Mouse (Mus musculus): Measurements from ENCODE around the gene Gm28043. TPM values are rescaled to one million over a fixed set of nuclear protein-coding genes. Genes with fewer than 3 reads are reported as not detected.
A peak's percentile ranks its signal among the peaks of the same experiment; 100 is the strongest.

The Gm28043 gene
- polyA plus RNA-seq, 1 experiment = 3.2 TPM

DNA sequence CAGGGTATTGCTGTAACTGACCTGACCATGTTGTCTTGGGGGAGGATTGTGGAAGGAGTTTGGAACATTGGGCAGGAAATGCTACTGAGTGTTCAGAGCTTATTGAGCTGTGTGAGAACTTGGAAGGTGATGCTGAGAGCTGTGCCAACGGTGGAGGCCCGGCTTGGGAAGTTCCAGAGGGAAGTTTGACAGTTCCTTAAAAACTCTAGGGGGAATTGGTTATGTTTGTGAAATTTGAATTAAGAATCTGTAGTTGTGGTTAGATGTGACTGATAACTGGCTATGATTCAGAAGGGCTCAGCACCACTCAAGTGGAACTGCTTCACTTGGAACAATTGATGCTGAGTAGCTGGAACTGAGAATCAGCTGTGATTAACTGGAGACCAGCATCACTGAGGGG lies 56.3 kb downstream of the Gm28043 start:
- Histone ChIP-seq H3K4me1 (ENCODE audit: control insufficient read depth, insufficient read depth, low read length) (peaks cover 28% of the 10 kb centered on the region), H3K27me3 (ENCODE audit: control insufficient read depth, insufficient read depth, low read length) (no peaks in the 10 kb centered on the region), H3K27ac (ENCODE audit: insufficient read depth, low read length) (0 out of 2 replicates have a peak overlapping the region, but pooled peaks have one; percentile 7), H3K4me3 (replicated peaks; ENCODE audit: insufficient read depth, low read depth, low read length) (no peak overlapping the region)
- TF ChIP-seq POLR2A (IDR thresholded peaks at IDR 0.05; ENCODE audit: borderline replicate concordance, insufficient read depth, low read length) (no peak), CTCF (IDR thresholded peaks at IDR 0.05; ENCODE audit: borderline replicate concordance, insufficient read depth, low read depth, low read length) (no peak)
- peak in 1 of 2 experiments; percentile 47 for DNase-seq
- WGBS = 10% methylated on average over 2 of the region's 2 CpGs

GRCm38 (mm10) chr17:29673325-29673724 lies 58.6 kb downstream of the Gm28043 start:
- no peak for TF ChIP-seq POLR2A (IDR thresholded peaks at IDR 0.05; ENCODE audit: borderline replicate concordance, insufficient read depth, low read length)
- no peak for TF ChIP-seq CTCF (IDR thresholded peaks at IDR 0.05; ENCODE audit: borderline replicate concordance, insufficient read depth, low read depth, low read length)
- H3K27ac ChIP-seq (ENCODE audit: insufficient read depth, low read length) = no peak overlapping the region
- no peak overlapping the region for H3K4me3 ChIP-seq (replicated peaks; ENCODE audit: insufficient read depth, low read depth, low read length)
- DNase-seq = no peak
- 97% methylated on average over 4 of the region's 4 CpGs for WGBS
- H3K27me3 ChIP-seq (ENCODE audit: control insufficient read depth, insufficient read depth, low read length) = no peaks in the 10 kb centered on the region
- peaks cover 24% of the 10 kb centered on the region for H3K4me1 ChIP-seq (ENCODE audit: control insufficient read depth, insufficient read depth, low read length)

- H3K27ac ChIP-seq (ENCODE audit: insufficient read depth, low read length) = no peak overlapping the region
- no peak for DNase-seq
- H3K4me1 ChIP-seq (ENCODE audit: control insufficient read depth, insufficient read depth, low read length) = peaks cover 37% of the 10 kb centered on the region
- H3K4me3 ChIP-seq (replicated peaks; ENCODE audit: insufficient read depth, low read depth, low read length) = no peak overlapping the region
- H3K27me3 ChIP-seq (ENCODE audit: control insufficient read depth, insufficient read depth, low read length) = no peaks in the 10 kb centered on the region
- TF ChIP-seq POLR2A (IDR thresholded peaks at IDR 0.05; ENCODE audit: borderline replicate concordance, insufficient read depth, low read length) (no peak), CTCF (IDR thresholded peaks at IDR 0.05; ENCODE audit: borderline replicate concordance, insufficient read depth, low read depth, low read length) (no peak)
- WGBS = 82% methylated on average over 8 of the region's 8 CpGs
Measured at GRCm38 (mm10) chr17:29678526-29678925, 63.9 kb downstream of the Gm28043 start.

DNA sequence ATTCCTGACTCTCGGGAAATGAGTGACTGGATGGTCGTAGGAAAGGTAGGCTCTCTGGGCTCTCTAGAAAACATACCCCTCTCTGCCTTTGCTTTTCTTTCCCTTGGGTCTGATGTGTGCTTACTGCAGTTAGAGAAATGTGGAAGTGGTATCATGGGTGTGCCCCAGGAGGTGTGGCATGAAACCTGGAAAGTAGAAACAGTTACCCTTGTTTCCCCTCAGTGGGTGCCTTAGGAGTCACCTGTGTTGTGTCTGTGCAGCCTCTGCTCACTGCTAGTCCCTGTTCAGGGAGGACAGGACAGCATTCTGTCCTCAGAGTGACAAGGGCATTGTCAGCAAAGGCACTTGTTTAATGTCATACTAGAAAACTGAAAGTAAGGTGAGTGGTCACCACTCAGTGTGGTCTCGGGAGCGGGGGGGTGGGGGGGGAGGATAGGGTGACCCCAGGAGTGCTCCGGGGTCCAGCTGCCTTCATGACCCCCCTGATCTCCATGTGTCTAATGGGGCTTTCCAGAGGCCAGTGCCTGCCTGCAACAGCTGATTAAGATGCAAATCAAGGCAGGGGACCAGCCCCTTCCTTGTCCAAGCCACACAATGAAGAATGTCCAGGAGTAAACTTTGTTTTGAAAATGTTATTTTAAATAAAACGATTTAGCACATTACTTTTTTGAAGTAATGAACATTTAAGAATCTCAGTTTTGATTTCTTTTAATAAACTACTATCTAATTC lies 64.5 kb downstream of the Gm28043 start:
- no peak overlapping the region for H3K27ac ChIP-seq (ENCODE audit: insufficient read depth, low read length)
- 48% methylated on average over 6 of the region's 6 CpGs for WGBS
- no peaks in the 10 kb centered on the region for H3K27me3 ChIP-seq (ENCODE audit: control insufficient read depth, insufficient read depth, low read length)
- TF ChIP-seq CTCF (IDR thresholded peaks at IDR 0.05; ENCODE audit: borderline replicate concordance, insufficient read depth, low read depth, low read length) (no peak), POLR2A (IDR thresholded peaks at IDR 0.05; ENCODE audit: borderline replicate concordance, insufficient read depth, low read length) (no peak)
- H3K4me1 ChIP-seq (ENCODE audit: control insufficient read depth, insufficient read depth, low read length) = peaks cover 37% of the 10 kb centered on the region
- no peak overlapping the region for H3K4me3 ChIP-seq (replicated peaks; ENCODE audit: insufficient read depth, low read depth, low read length)
- DNase-seq = no peak

DNA sequence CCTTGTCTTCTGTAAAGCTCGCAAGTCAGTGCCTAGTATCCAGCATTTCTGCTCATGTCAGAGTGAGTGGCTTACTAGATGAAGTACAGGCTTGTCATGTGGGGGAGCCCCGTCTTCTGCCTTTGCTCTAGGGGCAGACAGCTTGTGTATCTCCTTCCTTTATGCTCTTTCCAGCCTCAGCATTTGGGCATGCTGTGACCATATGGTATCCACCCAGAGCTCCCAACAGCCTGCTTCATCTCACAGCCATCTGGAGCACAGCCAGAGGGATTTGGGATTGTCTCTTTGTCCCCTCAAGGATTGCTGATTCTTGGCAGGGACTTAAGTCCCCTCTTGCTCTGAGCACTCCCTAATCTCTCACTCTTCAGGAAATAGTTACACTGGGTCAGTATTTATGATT lies 65.5 kb downstream of the Gm28043 start:
- DNase-seq = peak; percentile 96 to 99
- H3K27me3 ChIP-seq (ENCODE audit: control insufficient read depth, insufficient read depth, low read length) = no peaks in the 10 kb centered on the region
- TF ChIP-seq CTCF (IDR thresholded peaks at IDR 0.05; ENCODE audit: borderline replicate concordance, insufficient read depth, low read depth, low read length) (no peak), POLR2A (IDR thresholded peaks at IDR 0.05; ENCODE audit: borderline replicate concordance, insufficient read depth, low read length) (no peak)
- H3K4me1 ChIP-seq (ENCODE audit: control insufficient read depth, insufficient read depth, low read length) = peaks cover 37% of the 10 kb centered on the region
- H3K4me3 ChIP-seq (replicated peaks; ENCODE audit: insufficient read depth, low read depth, low read length) = no peak overlapping the region
- 7% methylated on average over 2 of the region's 2 CpGs for WGBS
- peak overlapping the region; percentile 49; the same call in 1 of the 2 replicates for H3K27ac ChIP-seq (ENCODE audit: insufficient read depth, low read length)

DNA sequence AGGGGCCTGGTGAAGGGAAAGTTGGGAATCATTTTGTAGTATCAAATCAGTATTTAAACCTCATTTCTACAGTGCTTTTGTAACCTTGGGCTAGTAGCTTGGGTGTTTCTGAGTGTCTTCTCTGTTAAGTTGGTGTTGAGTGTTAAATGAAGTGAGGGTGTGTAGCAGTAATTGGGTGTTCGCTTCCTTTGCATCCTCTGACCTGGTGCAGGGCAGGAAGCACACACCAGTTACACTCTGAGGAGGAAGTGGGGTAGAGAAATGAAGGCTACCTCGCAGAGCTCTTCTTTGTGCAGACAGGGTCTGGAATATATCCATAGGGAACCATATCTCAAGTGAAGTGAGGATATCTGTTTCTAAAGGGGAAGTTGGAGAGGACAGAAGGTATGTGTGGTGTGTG lies 66.2 kb downstream of the Gm28043 start:
- TF ChIP-seq CTCF (IDR thresholded peaks at IDR 0.05; ENCODE audit: borderline replicate concordance, insufficient read depth, low read depth, low read length) (no peak), POLR2A (IDR thresholded peaks at IDR 0.05; ENCODE audit: borderline replicate concordance, insufficient read depth, low read length) (no peak)
- peak overlapping the region; percentile 49; the same call in 1 of the 2 replicates for H3K27ac ChIP-seq (ENCODE audit: insufficient read depth, low read length)
- H3K27me3 ChIP-seq (ENCODE audit: control insufficient read depth, insufficient read depth, low read length) = no peaks in the 10 kb centered on the region
- H3K4me3 ChIP-seq (replicated peaks; ENCODE audit: insufficient read depth, low read depth, low read length) = no peak overlapping the region
- DNase-seq = no peak
- 91% methylated on average over 2 of the region's 2 CpGs for WGBS
- peaks cover 37% of the 10 kb centered on the region for H3K4me1 ChIP-seq (ENCODE audit: control insufficient read depth, insufficient read depth, low read length)

- Histone ChIP-seq H3K27me3 (ENCODE audit: control insufficient read depth, insufficient read depth, low read length) (no peaks in the 10 kb centered on the region), H3K4me1 (ENCODE audit: control insufficient read depth, insufficient read depth, low read length) (peaks cover 36% of the 10 kb centered on the region), H3K4me3 (replicated peaks; ENCODE audit: insufficient read depth, low read depth, low read length) (no peak overlapping the region), H3K27ac (ENCODE audit: insufficient read depth, low read length) (no peak overlapping the region)
- WGBS = 75% methylated on average over 9 of the region's 9 CpGs
- TF ChIP-seq CTCF (IDR thresholded peaks at IDR 0.05; ENCODE audit: borderline replicate concordance, insufficient read depth, low read depth, low read length) (no peak), POLR2A (IDR thresholded peaks at IDR 0.05; ENCODE audit: borderline replicate concordance, insufficient read depth, low read length) (no peak)
- DNase-seq = no peak
Measured at GRCm38 (mm10) chr17:29681669-29682068, 67.0 kb downstream of the Gm28043 start.

- DNase-seq = no peak
- Histone ChIP-seq H3K27me3 (ENCODE audit: control insufficient read depth, insufficient read depth, low read length) (no peaks in the 10 kb centered on the region), H3K4me3 (replicated peaks; ENCODE audit: insufficient read depth, low read depth, low read length) (no peak overlapping the region), H3K27ac (ENCODE audit: insufficient read depth, low read length) (no peak overlapping the region), H3K4me1 (ENCODE audit: control insufficient read depth, insufficient read depth, low read length) (peaks cover 33% of the 10 kb centered on the region)
- TF ChIP-seq POLR2A (IDR thresholded peaks at IDR 0.05; ENCODE audit: borderline replicate concordance, insufficient read depth, low read length) (no peak), CTCF (IDR thresholded peaks at IDR 0.05; ENCODE audit: borderline replicate concordance, insufficient read depth, low read depth, low read length) (no peak)
- WGBS = 72% methylated on average over 7 of the region's 7 CpGs
Measured at GRCm38 (mm10) chr17:29682261-29682660, 67.6 kb downstream of the Gm28043 start.
